Mouse (Mus musculus): ENCODE measurements around the gene H6pd. TPM values are rescaled to one million over a fixed set of nuclear protein-coding genes. Genes with fewer than 3 reads are reported as not detected.

The H6pd gene
- total RNA-seq, 2 experiments from 2014 or later: 11.6 to 16.0 TPM

GRCm38 (mm10) chr4:149964285-149964684 is 44.5 kb downstream of the H6pd start:
- Histone ChIP-seq H3K4me3 (no peak overlapping the region), H3K27ac (no peak overlapping the region)
- no peak for DNase-seq (ENCODE audit: extremely low spot score in 1 of 2, low spot score in 2 of 2)
- intact Hi-C loops (cut with DNase I): no loop called here
- no peak for TF ChIP-seq CTCF (IDR thresholded peaks at IDR 0.05)

GRCm38 (mm10) chr4:149960391-149960790 is 48.4 kb downstream of the H6pd start:
- intact Hi-C loops (cut with DNase I): no loop called here
- no peak for DNase-seq (ENCODE audit: extremely low spot score in 1 of 2, low spot score in 2 of 2)
- no peak overlapping the region for H3K4me3 ChIP-seq
- no peak for TF ChIP-seq CTCF (IDR thresholded peaks at IDR 0.05)
- H3K27ac ChIP-seq: no peak overlapping the region

GRCm38 (mm10) chr4:149959816-149960215 is 49.0 kb downstream of the H6pd start:
- TF ChIP-seq CTCF (IDR thresholded peaks at IDR 0.05): no peak
- Histone ChIP-seq H3K27ac (no peak overlapping the region), H3K4me3 (no peak overlapping the region)
- intact Hi-C loops (cut with DNase I): loop anchor here (2.0 kb wide), 1 partner anchor 207 kb away; no protein-coding TSS in a partner anchor
- DNase-seq (ENCODE audit: extremely low spot score in 1 of 2, low spot score in 2 of 2): no peak

GRCm38 (mm10) chr4:149958566-149958965 is 50.3 kb downstream of the H6pd start:
- no peak overlapping the region for H3K27ac ChIP-seq
- DNase-seq (ENCODE audit: extremely low spot score in 1 of 2, low spot score in 2 of 2): peak; percentile 72 to 87
- TF ChIP-seq CTCF (IDR thresholded peaks at IDR 0.05): peak; percentile 97
- no peak overlapping the region for H3K4me3 ChIP-seq
- intact Hi-C loops (cut with DNase I): loop anchor here (1.0 to 2.0 kb wide), 3 partner anchors 120 to 206 kb away; no protein-coding TSS in a partner anchor

GRCm38 (mm10) chr4:149956048-149956447 is 52.8 kb downstream of the H6pd start:
- no peak overlapping the region for H3K4me3 ChIP-seq
- intact Hi-C loops (cut with DNase I): no loop called here
- TF ChIP-seq CTCF (IDR thresholded peaks at IDR 0.05): no peak

GRCm38 (mm10) chr4:149955631-149956030 is 53.2 kb downstream of the H6pd start:
- no peak overlapping the region for H3K27ac ChIP-seq
- no peak for DNase-seq (ENCODE audit: extremely low spot score in 1 of 2, low spot score in 2 of 2)
- intact Hi-C loops (cut with DNase I): no loop called here
- TF ChIP-seq CTCF (IDR thresholded peaks at IDR 0.05): no peak
- no peak overlapping the region; the same call in 1 of the 2 replicates for H3K4me3 ChIP-seq

More at GRCm38 (mm10) chr4:149956048-149956447, 52.8 kb downstream of the H6pd start:
- no peak for DNase-seq (ENCODE audit: extremely low spot score in 1 of 2, low spot score in 2 of 2)
- no peak overlapping the region for H3K27ac ChIP-seq

- intact Hi-C loops (cut with DNase I): loop anchor here (5.0 kb wide), 1 partner anchor 43 kb away; no protein-coding TSS in a partner anchor
- DNase-seq (ENCODE audit: extremely low spot score in 1 of 2, low spot score in 2 of 2): peak; percentile 90 to 95
These were observed 53.9 kb downstream of the H6pd start, which contains the start of gene Spsb1 for GRCm38 (mm10) chr4:149954893-149955439. Gene Spsb1, minus strand, starts transcription at chr4:149955043.

GRCm38 (mm10) chr4:149953621-149954481 is 55.0 kb downstream of the H6pd start:
- TF ChIP-seq CTCF (IDR thresholded peaks at IDR 0.05): no peak
- peak; percentile 37 to 54 for DNase-seq (ENCODE audit: extremely low spot score in 1 of 2, low spot score in 2 of 2)
- Histone ChIP-seq H3K27ac (peak overlapping the region; percentile 75), H3K4me3 (peak overlapping the region; percentile 66)
- intact Hi-C loops (cut with DNase I): loop anchor here (2.0 to 5.0 kb wide), 2 partner anchors 42 to 63 kb away; no protein-coding TSS in a partner anchor

More at GRCm38 (mm10) chr4:149954893-149955439, 53.9 kb downstream of the H6pd start, which contains the start of gene Spsb1:
- peak within 1 kb of the TSS; percentile 75 for H3K27ac ChIP-seq
- no peak for TF ChIP-seq CTCF (IDR thresholded peaks at IDR 0.05)
- peak within 1 kb of the TSS; percentile 66 for H3K4me3 ChIP-seq

GRCm38 (mm10) chr4:149952201-149952600 is 56.6 kb downstream of the H6pd start:
- no peak for TF ChIP-seq CTCF (IDR thresholded peaks at IDR 0.05)
- intact Hi-C loops (cut with DNase I): loop anchor here (2.0 to 5.0 kb wide), 2 partner anchors 40 to 61 kb away; no protein-coding TSS in a partner anchor
- H3K27ac ChIP-seq: no peak overlapping the region
- no peak for DNase-seq (ENCODE audit: extremely low spot score in 1 of 2, low spot score in 2 of 2)
- H3K4me3 ChIP-seq: no peak overlapping the region

- intact Hi-C loops (cut with DNase I): loop anchor here (5.0 kb wide), 1 partner anchor 39 kb away; no protein-coding TSS in a partner anchor
These were observed 57.6 kb downstream of the H6pd start for GRCm38 (mm10) chr4:149951201-149951600.

GRCm38 (mm10) chr4:149949691-149950090 is 59.1 kb downstream of the H6pd start:
- TF ChIP-seq CTCF (IDR thresholded peaks at IDR 0.05): no peak
- no peak overlapping the region for H3K27ac ChIP-seq

More at GRCm38 (mm10) chr4:149951201-149951600, 57.6 kb downstream of the H6pd start:
- DNase-seq (ENCODE audit: extremely low spot score in 1 of 2, low spot score in 2 of 2): no peak
- Histone ChIP-seq H3K27ac (no peak overlapping the region), H3K4me3 (no peak overlapping the region)
- TF ChIP-seq CTCF (IDR thresholded peaks at IDR 0.05): no peak

GRCm38 (mm10) chr4:149948119-149948518 is 60.7 kb downstream of the H6pd start:
- no peak overlapping the region for H3K4me3 ChIP-seq
- TF ChIP-seq CTCF (IDR thresholded peaks at IDR 0.05): no peak
- intact Hi-C loops (cut with DNase I): no loop called here
- DNase-seq (ENCODE audit: extremely low spot score in 1 of 2, low spot score in 2 of 2): no peak
- H3K27ac ChIP-seq: no peak overlapping the region

More at GRCm38 (mm10) chr4:149949691-149950090, 59.1 kb downstream of the H6pd start:
- no peak overlapping the region for H3K4me3 ChIP-seq
- intact Hi-C loops (cut with DNase I): loop anchor here (5.0 kb wide), 1 partner anchor 37 kb away; no protein-coding TSS in a partner anchor
- no peak for DNase-seq (ENCODE audit: extremely low spot score in 1 of 2, low spot score in 2 of 2)

Data from left cerebral cortex, adult 2 months (tissue).